ENCODE assay signal across 13 mouse cellular contexts in genomic region chr13:31579866-31580265, GRCm38 (mm10). TPM values are rescaled to one million over a fixed set of nuclear protein-coding genes. Genes with fewer than 3 reads are reported as not detected.
DNase-seq lines count a peak whose midpoint lies in the region; ATAC-seq and TF ChIP-seq lines count a peak whose summit lies in the region.
"Had no signal": no experiment of that assay in that cellular context is flagged by ENCODE, and none has a peak within 500 bp of the region (broad histone marks: within the 10 kb centered on the region; RNA-seq: fewer than 3 reads in every experiment).

No protein-coding gene starts in this region.

- H3K4me2 ChIP-seq in kidney, embryonic 16.5 days (replicated peaks; ENCODE audit: low read depth, low read length) = no peak overlapping the region
- H3K4me2 ChIP-seq: midbrain, embryonic 15.5 days had no signal

- no peaks in the 10 kb centered on the region for H3K27me3 ChIP-seq in kidney, adult 2 months (replicated peaks; ENCODE audit: control insufficient read depth, insufficient read depth, low read length)
- peaks cover 4% of the 10 kb centered on the region; the same call in 1 of the 2 replicates for H3K27me3 ChIP-seq in kidney, embryonic 16.5 days (ENCODE audit: insufficient read depth, low read length)
- H3K27me3 ChIP-seq: midbrain, embryonic 15.5 days had no signal

- H3K9me3 ChIP-seq in kidney, embryonic 16.5 days (ENCODE audit: low read length) = no peaks in the 10 kb centered on the region
- H3K9me3 ChIP-seq: midbrain, embryonic 15.5 days had no signal

- H3K9ac ChIP-seq in kidney, embryonic 16.5 days (replicated peaks; ENCODE audit: low read length) = no peak overlapping the region
- H3K9ac ChIP-seq: midbrain, embryonic 15.5 days had no signal

- WGBS in kidney, adult 2 months = 56% methylated on average over 9 of the region's 9 CpGs
- 59% methylated on average over 9 of the region's 9 CpGs for WGBS in kidney, embryonic 16.5 days

- H3K4me1 ChIP-seq in kidney, adult 2 months (ENCODE audit: control insufficient read depth, insufficient read depth, low read length) = peaks cover 4% of the 10 kb centered on the region
- H3K4me1 ChIP-seq in kidney, embryonic 16.5 days (ENCODE audit: insufficient read depth, low read length) = peaks cover 6% of the 10 kb centered on the region; the same call in 1 of the 2 replicates
- H3K4me1 ChIP-seq: midbrain, embryonic 15.5 days had no signal

- no peak overlapping the region for H3K4me3 ChIP-seq in kidney, adult 2 months (ENCODE audit: insufficient read depth, low read depth, low read length)
- H3K4me3 ChIP-seq in kidney, embryonic 16.5 days (ENCODE audit: low read length) = no peak overlapping the region
- H3K4me3 ChIP-seq: midbrain, embryonic 15.5 days had no signal

- ATAC-seq in kidney, embryonic 16.5 days (ENCODE audit: low FRiP score, low TSS enrichment) = no peak
- ATAC-seq: hindbrain, embryonic 16.5 days; midbrain, embryonic 15.5 days had no signal

- H3K36me3 ChIP-seq in kidney, adult 2 months (ENCODE audit: control insufficient read depth, insufficient read depth, low read length) = no peaks in the 10 kb centered on the region
- H3K36me3 ChIP-seq in kidney, embryonic 16.5 days (ENCODE audit: insufficient read depth, low read length) = no peaks in the 10 kb centered on the region
- H3K36me3 ChIP-seq: midbrain, embryonic 15.5 days had no signal

- TF ChIP-seq POLR2A in kidney, adult 2 months (IDR thresholded peaks at IDR 0.05; ENCODE audit: low read depth, low read length) = no peak

- no peak overlapping the region for H3K27ac ChIP-seq in kidney, adult 2 months (ENCODE audit: insufficient read depth, low read depth, low read length)
- no peak overlapping the region for H3K27ac ChIP-seq in kidney, embryonic 16.5 days (ENCODE audit: low read length)
- H3K27ac ChIP-seq: midbrain, embryonic 15.5 days had no signal

- DNase-seq in kidney, adult 2 months = peak; percentile 70
- peak; percentile 19 for DNase-seq in R1 (ENCODE audit: low read depth, low spot score)
- DNase-seq in kidney, postnatal 25 days = peak; percentile 59 to 68
- peak; percentile 71 for DNase-seq in lung, postnatal 36 days
- DNase-seq in adrenal gland, postnatal 14 days = no peak
- no peak for DNase-seq in cerebellum, adult 9-10 months
- DNase-seq in frontal cortex, postnatal 36 days (ENCODE audit: low spot score in 2 of 2) = no peak
- DNase-seq: adrenal gland, postnatal 10 days; cerebellum, adult 11-12 months had no signal

- peak; percentile 94 for TF ChIP-seq CTCF in kidney, adult 2 months (conservative IDR thresholded peaks at IDR 0.05; ENCODE audit: insufficient read depth, insufficient read length, low read depth, low read length)

RNA-seq across cellular contexts. Expression of gene A530084C06Rik, which starts 20.7 kb away (rescaled TPM):
- polyA plus RNA-seq in kidney, adult 2 months (2012; rRNA removed) = 0.30 and 0.39 TPM in 2 replicates
- polyA plus RNA-seq in kidney, embryonic 16.5 days (2015; fragmentation: Nextera tagmentation; extraction: Ambion mirVana) = not detected in 2 replicates
- not detected in 2 replicates for total RNA-seq in adrenal gland, postnatal 14 days (2021)
- total RNA-seq: MEL had no signal
- polyA plus RNA-seq: hindbrain, embryonic 16.5 days; midbrain, embryonic 15.5 days had no signal

RNA-seq across cellular contexts. Expression of gene Foxq1, which starts 23.9 kb away (rescaled TPM):
- polyA plus RNA-seq in kidney, adult 2 months (2012; rRNA removed) = 13.9 and 25.9 TPM in 2 replicates
- 3.6 and 4.4 TPM in 2 replicates for polyA plus RNA-seq in kidney, embryonic 16.5 days (2015; fragmentation: Nextera tagmentation; extraction: Ambion mirVana)
- total RNA-seq in adrenal gland, postnatal 14 days (2021) = 0.15 and 3.7 TPM in 2 replicates
- total RNA-seq: MEL had no signal

RNA-seq across cellular contexts. Expression of gene Foxf2, which starts 45.8 kb away (rescaled TPM):
- 0.10 TPM in 1 of 2 replicates, not detected in the other for polyA plus RNA-seq in kidney, adult 2 months (2012; rRNA removed)
- 0.61 TPM in 1 of 2 replicates, not detected in the other for polyA plus RNA-seq in kidney, embryonic 16.5 days (2015; fragmentation: Nextera tagmentation; extraction: Ambion mirVana)
- not detected in 2 replicates for total RNA-seq in adrenal gland, postnatal 14 days (2021)
- total RNA-seq: adrenal gland, postnatal 10 days; MEL had no signal

Comparison
In these comparisons a context has a peak if more than half of its experiments do, and no peak if none do; other contexts are left out.
1. DNase-seq: peak in kidney, adult 2 months (single experiment), R1 (single experiment), kidney, postnatal 25 days (2 of 2) and lung, postnatal 36 days (single experiment); none in adrenal gland, postnatal 14 days (single experiment), cerebellum, adult 9-10 months (single experiment) and frontal cortex, postnatal 36 days (0 of 2).